Mouse (Mus musculus) frontal cortex, postnatal 10 days (tissue): ENCODE results near the gene Olfr656.

Experiments used
- DNase-seq, 2 experiments: peaks; one replicate each; pipeline ENCODE4 v3.0.0; 2022; ENCODE audit warnings: low spot score in 2 of 2, mixed read lengths in 1 of 2

The Olfr656 gene

GRCm38 (mm10) chr7:104613655-104614054 is at the start of gene Olfr656:
TSS of gene Olfr656 (plus strand) at chr7:104613955.
- no peak for DNase-seq

GRCm38 (mm10) chr7:104577014-104577413 is 36.7 kb upstream of the Olfr656 start, which contains the start of gene Olfr653:
TSS of gene Olfr653 (plus strand) at chr7:104577314.
- DNase-seq: no peak

GRCm38 (mm10) chr7:104580846-104581245 is 32.9 kb upstream of the Olfr656 start:
- no peak for DNase-seq

GRCm38 (mm10) chr7:104581429-104581828 is 32.3 kb upstream of the Olfr656 start:
- DNase-seq: no peak

DNA sequence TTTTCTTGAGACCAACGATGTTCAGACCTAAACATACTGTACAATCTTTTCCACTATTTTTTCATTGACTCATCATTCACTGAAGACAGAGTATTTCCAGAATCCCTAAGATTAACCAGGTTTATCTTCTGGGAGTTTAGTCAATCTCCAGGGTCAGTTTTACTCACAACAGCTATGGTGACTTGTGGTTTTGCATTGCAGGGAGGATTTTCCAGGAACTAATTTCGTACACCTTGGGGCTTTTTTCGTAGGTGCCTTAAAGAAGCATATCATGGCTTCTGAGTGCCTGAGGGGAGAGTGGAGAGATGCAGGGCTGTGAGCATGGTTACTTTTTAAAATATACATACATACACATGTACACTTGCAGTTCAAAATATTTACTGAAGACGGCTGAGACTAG is 27.0 kb upstream of the Olfr656 start, which contains the start of gene Olfr654:
TSS of gene Olfr654 (plus strand) at position 301 of the 400 bp plus-strand sequence.
- no peak for DNase-seq

DNA sequence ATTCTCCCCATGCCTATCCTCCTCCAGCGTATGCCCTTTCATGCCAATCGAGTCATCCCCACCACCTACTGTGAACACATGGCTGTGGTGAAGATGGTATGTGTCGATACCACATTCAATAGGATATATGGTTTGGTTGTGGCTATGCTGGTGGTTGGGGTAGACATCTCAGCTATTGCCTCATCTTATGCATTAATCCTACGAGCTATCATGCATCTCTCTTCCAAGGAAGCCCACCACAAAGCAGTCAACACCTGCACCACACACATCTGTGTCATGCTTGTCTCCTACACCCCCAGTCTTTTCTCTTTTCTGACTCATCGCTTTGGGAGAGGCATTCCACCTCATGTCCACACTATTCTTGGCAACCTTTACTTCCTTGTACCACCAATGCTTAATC is 25.5 kb upstream of the Olfr656 start:
- DNase-seq: no peak

GRCm38 (mm10) chr7:104601679-104602078 is 12.1 kb upstream of the Olfr656 start, which contains the start of gene Olfr655:
TSS of gene Olfr655 (minus strand) at chr7:104601779.
- no peak for DNase-seq

DNA sequence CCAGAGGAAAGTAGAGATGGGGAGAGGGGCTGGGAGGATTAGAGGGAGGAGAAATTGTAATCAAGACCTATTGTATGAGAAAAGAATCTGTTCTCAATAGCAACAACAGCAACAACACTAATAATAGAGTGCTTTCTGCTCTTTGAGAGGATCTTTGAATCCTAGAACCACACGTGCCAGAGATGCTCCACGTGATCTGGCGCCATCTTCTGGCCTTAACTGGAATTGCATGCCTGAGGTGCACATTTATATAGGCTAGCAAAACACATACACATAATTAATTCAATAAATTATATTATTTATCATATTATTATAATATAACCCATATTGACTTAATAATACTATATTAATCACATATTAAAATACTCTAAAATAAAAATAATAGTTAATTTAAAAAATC is 10.6 kb upstream of the Olfr656 start:
- DNase-seq: peak in 1 of 2 experiments; percentile 7

DNA sequence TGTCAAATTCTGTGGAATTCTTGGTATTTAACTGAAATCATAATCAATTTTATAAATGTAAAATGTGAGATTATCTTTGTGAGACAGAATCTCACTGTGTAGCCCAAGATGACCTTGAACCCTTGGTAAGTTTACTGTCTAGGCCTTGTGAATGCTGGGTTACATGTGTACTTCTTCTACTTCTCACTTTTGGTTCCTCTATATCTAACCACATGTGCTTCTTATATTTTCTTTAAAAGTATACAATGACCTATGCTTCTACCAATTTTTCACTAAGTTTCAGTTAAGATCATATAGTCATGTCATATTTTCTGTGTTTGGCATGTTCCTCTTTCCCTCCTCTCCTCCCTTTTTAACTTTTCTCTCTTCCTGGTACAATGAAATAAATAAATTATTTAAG is 9.0 kb upstream of the Olfr656 start:
- DNase-seq: no peak

GRCm38 (mm10) chr7:104624494-104624893 is 10.7 kb downstream of the Olfr656 start, which contains the start of gene Olfr657:
TSS of gene Olfr657 (plus strand) at chr7:104624794.
- no peak for DNase-seq

DNA sequence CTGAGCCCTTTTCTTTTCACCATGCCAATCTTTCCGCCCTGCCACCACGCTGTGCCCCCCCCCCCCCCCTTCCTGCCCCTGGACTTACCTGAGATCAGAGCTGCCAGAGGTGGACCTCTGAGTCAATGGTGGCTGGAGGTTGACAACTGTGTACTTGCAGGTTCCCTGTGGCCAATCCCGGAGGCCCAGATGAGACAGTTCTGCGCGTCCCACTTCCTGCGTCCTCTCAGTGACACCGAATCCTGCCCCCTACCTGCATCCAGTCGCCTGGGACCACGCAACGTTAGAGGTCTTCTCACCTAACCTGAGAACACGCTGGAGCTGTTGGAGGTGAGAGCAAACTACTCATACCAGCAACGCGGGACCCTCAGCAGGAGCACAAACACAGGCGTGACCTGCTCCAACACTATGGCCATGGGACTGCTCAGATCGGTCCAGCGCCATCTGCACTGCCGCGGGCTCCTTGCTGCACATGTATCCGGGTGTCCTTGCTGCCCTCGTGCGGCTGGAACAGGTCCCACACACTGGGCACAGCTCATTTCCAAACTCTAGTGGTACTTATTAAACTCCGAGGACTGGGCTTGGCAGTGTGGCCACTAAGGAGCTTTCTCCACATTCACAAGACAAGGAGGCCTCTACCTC is 33.2 kb downstream of the Olfr656 start, which contains the start of gene Olfr658:
TSS of gene Olfr658 (minus strand) at position 465 of the 642 bp plus-strand sequence.
- peak; percentile 10 to 16 for DNase-seq

DNA sequence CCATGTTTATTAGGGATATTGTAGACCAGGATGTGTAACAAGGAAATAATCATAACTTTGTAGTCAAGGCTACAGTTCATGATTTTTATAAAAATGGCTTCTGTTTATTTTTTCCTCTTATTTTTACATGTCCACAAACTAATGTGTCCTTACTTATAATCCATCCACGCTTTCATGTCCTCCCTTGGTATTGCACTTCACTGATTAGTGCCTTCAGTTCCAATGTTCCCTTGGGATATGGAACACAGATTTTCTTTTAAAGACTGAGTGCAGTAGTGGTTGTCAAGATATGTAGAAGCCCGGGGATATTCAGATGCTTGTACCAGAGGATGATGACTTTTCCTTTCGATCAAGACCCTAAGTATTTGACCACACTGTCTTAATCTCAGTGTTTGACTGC is 52.7 kb downstream of the Olfr656 start, which contains the start of gene Olfr659:
TSS of gene Olfr659 (plus strand) at position 301 of the 400 bp plus-strand sequence.
- DNase-seq: no peak
